Mouse (Mus musculus) kidney, postnatal 10 days (tissue): ENCODE data around the gene Lgr6.

Experiments
- DNase-seq: peaks from one replicate; pipeline ENCODE4 v3.0.0; 2021; ENCODE audit warnings: mixed read lengths

Gene Lgr6

GRCm38 (mm10) chr1:135075270-135075669, 29.8 kb downstream of the Lgr6 start:
- no peak for DNase-seq

DNA sequence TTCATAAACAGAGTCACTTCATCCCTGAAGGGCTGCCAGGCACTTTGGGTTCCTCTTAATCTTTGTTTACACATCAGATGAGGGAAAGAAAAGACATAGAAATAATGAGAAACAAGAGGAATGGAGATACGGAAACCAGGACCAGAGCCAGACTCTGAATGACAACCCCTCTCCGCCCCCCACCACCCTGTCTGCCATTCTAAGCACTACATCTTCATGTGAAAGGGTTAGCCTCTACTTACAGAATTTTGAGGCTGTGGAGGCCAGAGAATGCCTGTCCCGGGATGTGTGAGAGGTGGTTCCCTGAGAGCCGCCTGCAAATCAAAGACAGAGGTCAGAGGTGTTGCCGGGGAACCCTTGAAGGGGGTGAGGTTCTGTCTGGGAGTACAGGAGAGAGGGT, 32.4 kb downstream of the Lgr6 start:
- DNase-seq = no peak

DNA sequence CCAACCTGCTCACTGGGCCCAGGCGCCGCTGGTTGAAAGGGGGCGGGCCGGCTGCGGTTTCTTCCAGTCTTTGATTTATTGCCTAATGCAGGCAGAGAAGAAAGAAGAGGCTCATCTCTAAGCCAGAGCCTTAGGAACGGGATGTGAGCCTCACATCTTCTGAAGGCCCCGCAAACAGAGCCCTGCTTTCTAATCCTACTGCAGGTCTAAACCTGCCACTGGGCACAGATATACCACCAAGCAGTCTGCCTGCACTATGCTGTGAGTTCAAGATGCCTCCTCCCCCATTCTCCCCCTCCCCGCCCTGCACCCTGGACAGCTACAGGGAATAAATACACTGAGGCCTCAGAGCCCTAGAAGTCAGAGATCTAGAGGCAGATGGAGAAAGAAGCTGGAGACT, 35.2 kb downstream of the Lgr6 start:
- DNase-seq = no peak

DNA sequence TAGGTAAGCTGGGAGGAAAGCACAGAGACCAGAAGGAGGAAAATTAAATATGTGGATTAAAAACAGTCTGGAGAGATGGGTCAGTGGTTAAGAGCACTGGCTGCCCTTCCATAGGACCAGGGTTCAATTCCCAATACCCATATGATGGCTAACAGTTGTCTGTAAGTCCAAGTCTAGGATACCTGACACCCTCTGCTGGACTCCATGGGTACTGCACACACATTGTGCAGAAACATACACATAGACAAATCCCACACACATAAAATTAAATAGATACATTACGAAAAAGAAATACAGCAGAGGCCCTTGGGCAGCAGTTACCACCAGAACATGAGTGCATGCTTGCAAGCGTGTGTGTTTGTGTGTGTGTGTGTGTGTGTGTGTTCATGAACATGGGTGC, 40.6 kb downstream of the Lgr6 start:
- no peak for DNase-seq

GRCm38 (mm10) chr1:135062936-135063335, 42.1 kb downstream of the Lgr6 start:
- DNase-seq = no peak

DNA sequence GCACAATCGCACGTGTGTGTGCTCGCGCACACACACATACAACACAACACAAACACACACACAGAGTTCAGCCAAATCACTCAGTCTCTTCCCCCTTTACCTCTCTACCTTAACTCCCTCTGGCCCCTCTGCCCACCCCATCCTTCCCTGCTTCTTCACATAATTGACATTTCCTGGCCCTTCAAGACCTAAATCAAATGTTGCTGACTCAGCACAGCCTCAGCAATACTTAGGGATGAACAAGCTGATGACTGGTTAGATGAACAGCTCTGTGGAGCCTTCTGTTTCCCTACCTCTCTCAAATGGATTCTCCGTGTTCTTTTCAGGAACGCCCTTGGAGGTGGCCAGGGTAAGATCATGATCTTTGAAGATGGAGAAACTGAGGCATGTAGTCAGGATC, 43.8 kb downstream of the Lgr6 start:
- DNase-seq = no peak

- no peak for DNase-seq
These were observed 44.9 kb downstream of the Lgr6 start for GRCm38 (mm10) chr1:135060174-135060573.

GRCm38 (mm10) chr1:135056901-135057300, 48.2 kb downstream of the Lgr6 start:
- no peak for DNase-seq

DNA sequence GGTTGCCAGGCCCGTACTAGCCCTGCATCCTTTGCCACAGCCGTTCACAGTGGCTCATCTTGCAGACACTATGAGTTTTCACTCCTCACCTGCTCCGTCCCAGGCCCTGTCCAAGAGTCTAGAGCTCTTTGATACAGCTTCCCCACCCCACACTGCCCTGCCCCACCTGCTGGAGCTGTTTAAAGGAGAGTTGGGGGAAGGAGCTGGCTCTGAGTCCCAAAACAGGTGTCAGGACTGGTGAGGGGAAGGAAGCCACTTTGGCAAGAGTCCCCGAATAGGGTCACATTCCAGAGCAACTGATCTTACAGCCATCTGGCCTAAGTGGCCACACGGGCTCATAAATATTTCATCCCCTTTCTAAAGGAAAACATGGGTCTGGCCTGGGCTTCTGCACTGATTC, 51.0 kb downstream of the Lgr6 start:
- no peak for DNase-seq

- DNase-seq = no peak
These were observed 60.6 kb downstream of the Lgr6 start for GRCm38 (mm10) chr1:135044439-135044838.

- no peak for DNase-seq
These were observed 68.8 kb downstream of the Lgr6 start for GRCm38 (mm10) chr1:135036297-135036696.

DNA sequence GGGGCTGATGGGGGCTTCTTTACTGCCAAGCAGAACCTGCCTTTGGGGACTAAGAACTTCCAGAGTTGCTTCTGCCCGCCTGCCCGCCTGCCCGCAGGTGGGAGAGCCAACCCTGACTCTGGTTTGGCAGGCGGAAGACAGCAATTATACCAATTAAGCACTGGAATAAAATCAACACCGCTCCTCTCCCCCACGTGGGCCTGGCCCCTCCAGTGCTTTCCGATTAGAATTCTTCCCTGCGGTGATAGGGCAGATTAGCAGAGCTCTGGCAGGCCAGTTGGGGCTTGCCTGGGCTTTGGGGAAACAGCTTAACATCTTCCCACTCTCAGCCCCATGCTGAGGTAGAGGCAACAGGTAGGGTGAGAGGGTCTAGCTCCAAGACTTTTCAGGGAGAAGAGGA, 72.4 kb downstream of the Lgr6 start:
- DNase-seq = no peak

DNA sequence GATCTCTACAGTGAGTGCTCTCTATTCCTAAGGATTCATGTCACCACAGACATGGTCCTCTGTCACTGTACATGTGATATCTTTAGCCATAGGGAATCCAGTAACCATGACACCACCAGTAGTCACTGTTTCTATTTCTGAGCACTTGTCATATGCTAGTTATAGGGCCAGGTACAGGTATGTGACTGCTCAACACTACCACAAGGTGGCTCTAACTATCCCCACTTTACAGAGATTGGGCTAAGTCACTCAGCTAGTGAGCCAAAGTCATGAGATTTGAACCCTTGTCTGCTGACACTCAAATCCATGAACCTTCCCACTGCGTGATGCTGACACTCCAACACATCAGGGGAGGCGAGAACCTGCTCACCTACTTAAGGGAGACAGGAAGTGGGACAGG, 75.0 kb downstream of the Lgr6 start:
- DNase-seq = no peak

- no peak for DNase-seq
These were observed 78.8 kb downstream of the Lgr6 start for GRCm38 (mm10) chr1:135026275-135026674.

GRCm38 (mm10) chr1:135023583-135023982, 81.5 kb downstream of the Lgr6 start:
- no peak for DNase-seq

DNA sequence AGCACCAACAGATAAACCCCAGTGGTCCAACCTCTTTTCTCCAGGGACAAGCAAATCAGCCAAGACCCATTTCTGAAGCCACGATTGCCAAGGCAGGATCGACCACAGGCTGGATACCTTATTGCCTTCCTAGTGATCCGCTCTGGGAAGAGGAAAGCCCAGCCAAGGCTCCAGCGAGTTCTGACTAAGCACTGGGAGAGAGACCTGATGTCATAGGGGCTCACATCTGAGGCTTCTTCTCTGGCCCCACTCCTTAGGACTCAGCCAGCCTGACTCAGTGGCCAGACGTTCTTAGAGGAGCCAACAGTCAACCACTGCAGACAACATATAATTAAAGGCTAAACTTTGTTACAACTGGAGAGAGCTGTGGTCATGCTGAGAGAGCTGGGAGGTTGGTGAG, 83.1 kb downstream of the Lgr6 start:
- no peak for DNase-seq

DNA sequence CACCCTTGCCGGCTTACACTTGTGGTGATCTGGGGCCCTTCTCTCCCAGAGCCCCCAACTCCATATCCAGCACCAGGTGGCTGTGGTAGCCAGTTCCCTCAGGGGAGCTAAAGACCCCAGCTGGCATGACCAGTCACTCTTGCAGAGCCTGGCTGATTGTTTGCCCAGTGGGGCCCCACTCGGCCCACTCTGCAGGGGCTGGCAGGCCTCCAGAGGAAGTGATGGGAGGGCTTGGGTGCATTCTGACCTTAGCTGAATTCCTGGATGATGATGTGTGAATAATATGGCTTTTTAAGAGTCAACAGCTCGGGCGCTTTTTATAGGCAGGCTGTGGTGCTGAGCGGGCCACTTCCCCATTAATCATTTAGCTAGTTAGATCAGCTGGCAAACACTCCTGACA, 84.1 kb downstream of the Lgr6 start:
- peak; percentile 71 for DNase-seq

GRCm38 (mm10) chr1:135020281-135020940, 84.7 kb downstream of the Lgr6 start:
- no peak for DNase-seq

- DNase-seq = no peak
These were observed 85.3 kb downstream of the Lgr6 start for GRCm38 (mm10) chr1:135019775-135020167.

DNA sequence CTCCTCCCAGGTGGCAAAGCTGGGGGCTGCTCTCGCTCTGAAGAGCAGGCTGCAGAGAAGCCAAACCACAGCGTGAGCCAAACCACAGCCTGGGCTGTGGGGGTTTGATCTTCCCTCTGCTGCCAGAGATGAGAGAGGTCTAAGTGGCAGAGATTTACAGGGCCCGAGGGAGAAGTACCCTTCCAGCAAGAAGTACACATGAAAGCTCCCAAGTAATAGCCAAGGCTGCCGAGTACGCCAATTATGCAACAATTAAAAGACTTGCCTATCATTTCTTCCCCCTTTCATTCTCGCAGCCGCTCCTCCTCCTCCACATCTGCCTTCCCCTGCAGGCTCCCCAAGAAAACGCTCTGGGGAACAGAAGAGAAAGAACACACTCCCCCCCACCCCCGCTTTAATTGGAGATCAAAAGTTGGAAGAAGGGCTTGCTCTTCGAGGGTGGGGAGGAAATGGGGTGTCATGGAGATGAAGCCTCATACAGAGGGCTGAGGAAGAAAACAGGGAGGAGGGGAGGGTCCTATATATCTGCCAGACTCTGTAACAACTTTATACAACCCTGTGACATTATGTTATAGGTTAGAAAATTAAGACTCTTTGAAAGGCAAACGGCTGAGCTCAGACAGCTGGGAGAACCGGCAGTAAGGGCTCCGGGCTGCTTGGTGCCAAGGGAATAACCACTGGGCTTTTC, 85.8 kb downstream of the Lgr6 start:
- peak; percentile 28 for DNase-seq

DNA sequence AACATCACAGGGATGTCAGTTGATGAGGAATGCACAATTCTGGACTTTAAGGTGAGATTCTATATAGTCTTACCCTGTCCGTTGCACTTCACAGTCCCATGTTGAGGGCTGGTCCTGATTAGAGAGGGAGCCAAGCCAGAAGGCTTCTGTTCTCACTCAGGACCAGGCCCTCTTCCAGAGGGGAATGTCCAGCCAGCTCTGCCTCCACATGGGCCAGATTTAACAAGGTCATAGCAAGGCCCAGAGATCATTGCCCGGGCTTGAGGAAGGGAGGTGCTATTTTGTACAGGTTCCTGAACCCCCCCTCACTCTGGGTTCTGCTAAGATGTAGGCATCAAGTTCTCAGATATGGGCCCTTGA, 87.4 kb downstream of the Lgr6 start:
- no peak for DNase-seq

DNA sequence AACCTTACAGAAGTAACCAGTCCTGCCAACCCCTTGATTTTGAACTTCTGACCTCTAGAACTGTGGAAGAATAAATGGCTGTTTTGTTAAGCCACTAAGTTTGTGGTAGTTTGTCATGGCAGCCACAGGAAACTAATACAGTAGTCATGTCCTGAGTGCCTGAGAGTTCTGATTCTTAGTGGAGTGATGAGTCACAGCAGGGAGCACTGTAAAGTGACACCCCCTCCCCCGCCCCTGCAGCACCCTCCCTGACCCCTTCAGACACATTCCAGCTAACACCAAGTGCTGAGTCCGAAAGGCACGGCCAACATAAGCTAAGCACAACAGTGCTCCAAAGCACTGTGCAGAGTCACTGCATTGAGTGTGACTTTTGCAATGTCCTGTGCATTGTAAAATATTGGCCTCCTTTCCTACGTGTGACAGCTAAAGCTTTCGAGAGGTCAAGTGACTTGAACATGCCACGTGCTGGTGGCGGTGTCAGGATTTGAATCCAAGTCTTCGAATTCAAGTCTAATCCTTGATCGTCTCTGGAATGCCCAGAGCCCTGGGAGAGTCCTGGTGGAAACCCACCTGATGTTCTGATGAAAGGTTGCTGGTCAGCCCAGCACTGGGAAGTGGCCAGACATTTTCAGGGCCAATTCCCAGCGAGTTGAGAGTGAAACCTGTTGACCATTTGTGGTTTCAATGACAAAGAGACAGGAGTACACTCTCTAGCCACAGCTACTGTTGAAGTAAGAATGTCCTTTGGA, 88.0 kb downstream of the Lgr6 start:
- no peak for DNase-seq

- no peak for DNase-seq
These were observed 90.1 kb downstream of the Lgr6 start for GRCm38 (mm10) chr1:135014921-135015445.

GRCm38 (mm10) chr1:135012472-135012871, 92.6 kb downstream of the Lgr6 start:
- DNase-seq = no peak
